Mouse (Mus musculus): ENCODE data around the gene Gm42878.

DNA sequence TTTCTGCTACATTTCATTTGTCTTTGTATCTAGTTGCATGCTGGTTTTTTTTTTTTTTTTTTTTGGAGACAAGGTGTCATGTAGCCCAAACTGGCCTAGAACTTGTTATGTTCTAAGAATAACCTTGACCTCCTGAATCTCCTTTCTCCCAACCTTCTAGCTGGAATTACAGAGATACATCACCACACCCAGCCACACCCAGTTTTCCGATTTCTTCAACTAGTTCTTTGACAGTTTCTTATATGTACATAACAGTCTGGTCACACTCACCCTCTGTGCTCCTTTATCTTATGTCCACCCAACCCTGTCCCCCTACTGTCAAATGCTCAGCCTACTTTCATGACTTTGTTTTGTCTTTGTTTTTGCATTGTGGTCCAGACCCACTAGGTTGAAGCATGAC is 38.4 kb downstream of the Gm42878 start:
- TF ChIP-seq CTCF (IDR thresholded peaks at IDR 0.05; ENCODE audit: borderline replicate concordance, control insufficient read depth, extremely low read depth, insufficient read depth, low read length, poor library complexity) (no peak), POLR2A (IDR thresholded peaks at IDR 0.05; ENCODE audit: control insufficient read depth, extremely low read depth, insufficient read depth, low read length, poor library complexity) (no peak)
